Mouse (Mus musculus) stomach, embryonic 14.5 days (tissue): ENCODE results near the gene Prpf3. TPM values are rescaled to one million over a fixed set of nuclear protein-coding genes. Genes with fewer than 3 reads are reported as not detected.
A peak's percentile ranks its signal among the peaks of the same experiment; 100 is the strongest.

Experiments used
- ATAC-seq: fragments of 200-750 bp; cut with Nextera tagmentation; 2 replicates; pipeline ENCODE4 v1.8.0; 2017; ENCODE audit warnings: low read depth, moderate TSS enrichment; ENCODE audit not compliant: insufficient number of reproducible peaks, insufficient read depth, low FRiP score
- H3K27ac ChIP-seq: fragments of 300-500 bp; sonication (generic); 2 replicates; pipeline ENCODE4 v1.5.1; 2014; ENCODE audit warnings: mild to moderate bottlenecking, low read length, moderate library complexity, mixed read lengths
- H3K27me3 ChIP-seq: fragments of 300-500 bp; sonication (generic); 2 replicates; pipeline ENCODE4 v1.6.1; 2014; ENCODE audit warnings: low read length, control low read depth, mixed read lengths; ENCODE audit not compliant: control insufficient read depth, insufficient read depth
- H3K36me3 ChIP-seq: fragments of 300-500 bp; sonication (generic); 2 replicates; pipeline ENCODE4 v1.6.1; 2014; ENCODE audit warnings: mild to moderate bottlenecking, control low read depth, low read length, moderate library complexity, mixed read lengths; ENCODE audit not compliant: control insufficient read depth, insufficient read depth
- H3K4me1 ChIP-seq: fragments of 300-500 bp; sonication (generic); 2 replicates; pipeline ENCODE4 v1.6.1; 2014; ENCODE audit warnings: low read length, control low read depth, mixed read lengths; ENCODE audit not compliant: control insufficient read depth, insufficient read depth
- H3K4me2 ChIP-seq: fragments of 300-500 bp; sonication (generic); replicated peaks from 2 replicates; pipeline ENCODE4 v1.6.1; 2014; ENCODE audit warnings: low read depth, low read length, control low read depth
- H3K4me3 ChIP-seq: fragments of 300-500 bp; sonication (generic); 2 replicates; pipeline ENCODE4 v1.5.1; 2014; ENCODE audit warnings: low read depth, low read length, control low read depth
- H3K9ac ChIP-seq: fragments of 300-500 bp; sonication (generic); replicated peaks from 2 replicates; pipeline ENCODE4 v1.6.1; 2014; ENCODE audit warnings: low read depth, mild to moderate bottlenecking, control low read depth, low read length, moderate library complexity, mixed read lengths
- H3K9me3 ChIP-seq: fragments of 300-500 bp; sonication (generic); 2 replicates; pipeline ENCODE4 v1.6.1; 2016; ENCODE audit warnings: low read depth, low read length, control low read depth; ENCODE audit not compliant: control insufficient read depth
- WGBS: fragments of 180-500 bp; shearing (Covaris S2); extraction: QIAGEN DNeasy Blood & Tissue Kit; methylation state at CpG from one replicate; pipeline ENCODE4 v1.1.7; 2014; 5-methylcytosine and 5-hydroxymethylcytosine counted together
- polyA plus RNA-seq: library from polyadenylated mRNA; unstranded; fragments of >200 nt; fragmentation: Nextera tagmentation; extraction: Ambion mirVana; gene quantifications from 2 replicates; pipeline ENCODE4 v1.2.1, GENCODE M21; 2014

Gene Prpf3
- polyA plus RNA-seq, 1 experiment from 2014 or later, result 55.5 TPM

- Histone ChIP-seq H3K4me1 (0 out of 2 replicates have a peak, but pooled peaks cover 3% of the 10 kb centered on the region), H3K27ac (no peak overlapping the region), H3K9ac (no peak overlapping the region), H3K27me3 (no peaks in the 10 kb centered on the region), H3K36me3 (no peaks in the 10 kb centered on the region), H3K4me2 (no peak overlapping the region), H3K9me3 (no peaks in the 10 kb centered on the region), H3K4me3 (no peak overlapping the region)
- no peak for ATAC-seq
- WGBS, result 77% methylated on average over 5 of the region's 5 CpGs
Measured at GRCm38 (mm10) chr3:95884400-95884799, 28.7 kb upstream of the Prpf3 start.

GRCm38 (mm10) chr3:95882816-95883425, 27.2 kb upstream of the Prpf3 start:
- H3K4me3 ChIP-seq, result peak overlapping the region; percentile 43
- no peak overlapping the region for H3K27ac ChIP-seq
- H3K27me3 ChIP-seq, result no peaks in the 10 kb centered on the region
- H3K4me2 ChIP-seq, result peak overlapping the region; percentile 98
- H3K9me3 ChIP-seq, result no peaks in the 10 kb centered on the region
- 3% methylated on average over 24 of the region's 24 CpGs for WGBS
- no peak overlapping the region for H3K9ac ChIP-seq
- H3K36me3 ChIP-seq, result no peaks in the 10 kb centered on the region
- H3K4me1 ChIP-seq, result 0 out of 2 replicates have a peak, but pooled peaks cover 3% of the 10 kb centered on the region
- no peak; the same call in 1 of the 2 replicates for ATAC-seq

GRCm38 (mm10) chr3:95881979-95882815, 26.5 kb upstream of the Prpf3 start, which contains the start of gene Ciart:
Gene Ciart (minus strand): TSS chr3:95882251.
- WGBS, result under 1% methylated on average over 66 of the region's 66 CpGs
- no peaks in the 10 kb centered on the region for H3K9me3 ChIP-seq
- peak within 1 kb of the TSS; percentile 43 for H3K4me3 ChIP-seq
- H3K27me3 ChIP-seq, result no peaks in the 10 kb centered on the region
- peak within 1 kb of the TSS; percentile 98 for H3K4me2 ChIP-seq
- no peaks in the 10 kb centered on the region for H3K36me3 ChIP-seq
- peak; percentile 98 for ATAC-seq
- H3K27ac ChIP-seq, result no peak within 1 kb of the TSS
- 0 out of 2 replicates have a peak, but pooled peaks cover 3% of the 10 kb centered on the region for H3K4me1 ChIP-seq
- H3K9ac ChIP-seq, result no peak within 1 kb of the TSS

- H3K9me3 ChIP-seq, result no peaks in the 10 kb centered on the region
- no peak overlapping the region for H3K9ac ChIP-seq
- ATAC-seq, result no peak
- H3K4me1 ChIP-seq, result 0 out of 2 replicates have a peak, but pooled peaks cover 3% of the 10 kb centered on the region
- H3K27me3 ChIP-seq, result no peaks in the 10 kb centered on the region
- no peak overlapping the region for H3K4me3 ChIP-seq
- H3K27ac ChIP-seq, result no peak overlapping the region
- no peaks in the 10 kb centered on the region for H3K36me3 ChIP-seq
- H3K4me2 ChIP-seq, result no peak overlapping the region
- 82% methylated on average over 4 of the region's 4 CpGs for WGBS
Measured at GRCm38 (mm10) chr3:95879063-95879462, 23.4 kb upstream of the Prpf3 start.

- H3K27ac ChIP-seq, result 0 out of 2 replicates have a peak overlapping the region, but pooled peaks have one; percentile 27
Measured at GRCm38 (mm10) chr3:95872048-95872447, 16.4 kb upstream of the Prpf3 start.

GRCm38 (mm10) chr3:95871392-95871867, 15.7 kb upstream of the Prpf3 start, which contains the start of gene Mrps21:
Gene Mrps21 (minus strand): TSS chr3:95871519.
- peak; percentile 92 for ATAC-seq
- WGBS, result under 1% methylated on average over 33 of the region's 33 CpGs

More at GRCm38 (mm10) chr3:95872048-95872447, 16.4 kb upstream of the Prpf3 start:
- H3K9me3 ChIP-seq, result no peaks in the 10 kb centered on the region
- H3K27me3 ChIP-seq, result no peaks in the 10 kb centered on the region
- H3K4me1 ChIP-seq, result peaks cover 13% of the 10 kb centered on the region
- ATAC-seq, result no peak
- peak overlapping the region; percentile 71 for H3K4me2 ChIP-seq
- WGBS, result 72% methylated on average over 7 of the region's 7 CpGs
- H3K9ac ChIP-seq, result peak overlapping the region; percentile 81
- peaks cover 15% of the 10 kb centered on the region; the same call in 1 of the 2 replicates for H3K36me3 ChIP-seq
- peak overlapping the region; percentile 74 for H3K4me3 ChIP-seq

GRCm38 (mm10) chr3:95870976-95871375, 15.3 kb upstream of the Prpf3 start:
- 6% methylated on average over 15 of the region's 15 CpGs for WGBS
- Histone ChIP-seq H3K4me1 (peaks cover 13% of the 10 kb centered on the region), H3K4me2 (peak overlapping the region; percentile 71), H3K36me3 (peaks cover 16% of the 10 kb centered on the region; the same call in 1 of the 2 replicates), H3K4me3 (peak overlapping the region; percentile 74), H3K9ac (peak overlapping the region; percentile 81), H3K27ac (peak overlapping the region; percentile 74), H3K27me3 (no peaks in the 10 kb centered on the region), H3K9me3 (no peaks in the 10 kb centered on the region)
- ATAC-seq, result no peak

More at GRCm38 (mm10) chr3:95871392-95871867, 15.7 kb upstream of the Prpf3 start, which contains the start of gene Mrps21:
- H3K27ac ChIP-seq, result peak within 1 kb of the TSS; percentile 74
- H3K4me3 ChIP-seq, result peak within 1 kb of the TSS; percentile 74
- H3K9ac ChIP-seq, result peak within 1 kb of the TSS; percentile 81
- peaks cover 16% of the 10 kb centered on the region; the same call in 1 of the 2 replicates for H3K36me3 ChIP-seq
- H3K4me2 ChIP-seq, result peak within 1 kb of the TSS; percentile 71
- H3K4me1 ChIP-seq, result peaks cover 13% of the 10 kb centered on the region
- no peaks in the 10 kb centered on the region for H3K9me3 ChIP-seq
- no peaks in the 10 kb centered on the region for H3K27me3 ChIP-seq

GRCm38 (mm10) chr3:95867408-95867807, 11.7 kb upstream of the Prpf3 start:
- Histone ChIP-seq H3K9me3 (no peaks in the 10 kb centered on the region), H3K36me3 (peaks cover 33% of the 10 kb centered on the region), H3K4me1 (peaks cover 11% of the 10 kb centered on the region), H3K27me3 (no peaks in the 10 kb centered on the region), H3K4me2 (no peak overlapping the region), H3K9ac (no peak overlapping the region), H3K27ac (no peak overlapping the region), H3K4me3 (no peak overlapping the region)
- 92% methylated on average over 2 of the region's 2 CpGs for WGBS
- no peak for ATAC-seq
